Mouse (Mus musculus): ENCODE measurements around the gene Crybg2. TPM values are rescaled to one million over a fixed set of nuclear protein-coding genes. Genes with fewer than 3 reads are reported as not detected.

Crybg2 gene
- polyA plus RNA-seq, 1 experiment from 2014 or later, result 6.0 TPM

DNA sequence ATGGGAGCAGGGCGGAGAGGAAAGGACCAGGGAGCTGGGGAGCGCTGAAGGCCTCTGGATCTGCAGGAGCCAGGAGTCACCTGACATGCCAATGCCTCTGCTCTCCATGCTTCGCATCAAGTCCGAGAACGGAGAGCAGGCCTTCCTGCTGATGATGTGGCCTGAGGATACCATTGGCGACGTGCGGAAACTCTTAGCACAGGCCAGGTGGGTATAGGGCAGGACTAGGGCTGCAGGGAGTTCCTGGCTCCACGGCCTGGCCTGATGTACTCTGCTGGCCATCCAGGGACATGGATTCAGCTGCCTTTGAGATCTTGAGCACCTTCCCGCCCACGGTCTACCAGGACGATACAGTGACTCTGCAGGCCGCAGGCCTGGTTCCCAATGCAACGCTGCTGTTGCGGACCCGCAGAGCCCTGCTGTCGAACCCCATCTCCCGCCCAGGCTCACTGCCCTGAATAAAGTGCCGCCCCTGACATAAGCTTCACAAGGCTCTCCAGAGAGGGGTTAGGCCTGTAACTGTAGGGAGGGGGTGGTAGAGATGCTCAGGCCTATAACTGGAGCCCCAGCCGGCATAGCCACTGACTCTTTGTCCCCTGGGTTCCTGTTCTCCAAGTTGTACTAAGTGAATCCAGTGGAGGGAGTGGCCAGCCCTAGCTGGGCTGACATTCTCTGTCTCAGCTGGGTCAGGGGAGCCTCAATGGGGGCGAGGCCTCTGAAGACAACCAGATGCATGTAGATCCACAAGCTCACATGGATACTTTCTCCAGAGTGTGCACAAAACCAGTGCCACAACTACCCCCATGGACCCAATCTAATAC, 65.9 kb downstream of the Crybg2 start:
- H3K27ac ChIP-seq (ENCODE audit: low read depth, low read length), result no peak overlapping the region
- no peak overlapping the region for H3K4me2 ChIP-seq (replicated peaks; ENCODE audit: low read depth, low read length)

DNA sequence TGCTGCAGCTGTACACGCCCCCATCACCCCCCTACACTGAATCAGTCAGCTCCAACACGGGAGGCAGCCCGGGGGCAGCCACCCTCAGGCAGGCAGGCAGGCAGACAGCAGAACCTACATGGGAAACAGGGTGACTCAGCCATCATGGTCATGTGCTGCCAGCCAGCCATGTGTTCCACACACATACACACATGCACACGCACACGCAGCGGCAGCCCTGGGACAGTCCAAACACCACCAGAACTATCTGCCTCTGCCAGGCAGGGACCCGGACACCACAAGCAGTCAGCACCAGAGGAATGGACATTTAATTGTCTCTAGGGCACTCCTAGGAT, 66.5 kb downstream of the Crybg2 start:
- H3K4me3 ChIP-seq (ENCODE audit: low read length), result peak overlapping the region; percentile 80; the same call in 1 of the 2 replicates
- peaks cover 20% of the 10 kb centered on the region for H3K4me1 ChIP-seq (ENCODE audit: control insufficient read depth, insufficient read depth, low read length)
- no peaks in the 10 kb centered on the region for H3K27me3 ChIP-seq (ENCODE audit: control insufficient read depth, insufficient read depth, low read length)
- no peak overlapping the region for H3K27ac ChIP-seq (ENCODE audit: low read depth, low read length)
- H3K4me2 ChIP-seq (replicated peaks; ENCODE audit: low read depth, low read length), result peak overlapping the region; percentile 77; the same call in 1 of the 2 replicates
- peaks cover 10% of the 10 kb centered on the region; the same call in 1 of the 2 replicates for H3K36me3 ChIP-seq (ENCODE audit: control insufficient read depth, insufficient read depth, low read length)
- WGBS, result 83% methylated on average over 7 of the region's 7 CpGs
- no peak overlapping the region for H3K9ac ChIP-seq (ENCODE audit: low read depth, low read length)
- ATAC-seq (ENCODE audit: low FRiP score, low TSS enrichment), result no peak
- H3K9me3 ChIP-seq (ENCODE audit: control insufficient read depth, low read length), result no peaks in the 10 kb centered on the region

More for the DNA sequence above, 65.9 kb downstream of the Crybg2 start:
- Histone ChIP-seq H3K9me3 (ENCODE audit: control insufficient read depth, low read length) (no peaks in the 10 kb centered on the region), H3K36me3 (ENCODE audit: control insufficient read depth, insufficient read depth, low read length) (peaks cover 10% of the 10 kb centered on the region; the same call in 1 of the 2 replicates), H3K27me3 (ENCODE audit: control insufficient read depth, insufficient read depth, low read length) (no peaks in the 10 kb centered on the region), H3K9ac (ENCODE audit: low read depth, low read length) (no peak overlapping the region), H3K4me3 (ENCODE audit: low read length) (no peak overlapping the region), H3K4me1 (ENCODE audit: control insufficient read depth, insufficient read depth, low read length) (peaks cover 20% of the 10 kb centered on the region)
- 88% methylated on average over 21 of the region's 21 CpGs for WGBS
- no peak for ATAC-seq (ENCODE audit: low FRiP score, low TSS enrichment)

DNA sequence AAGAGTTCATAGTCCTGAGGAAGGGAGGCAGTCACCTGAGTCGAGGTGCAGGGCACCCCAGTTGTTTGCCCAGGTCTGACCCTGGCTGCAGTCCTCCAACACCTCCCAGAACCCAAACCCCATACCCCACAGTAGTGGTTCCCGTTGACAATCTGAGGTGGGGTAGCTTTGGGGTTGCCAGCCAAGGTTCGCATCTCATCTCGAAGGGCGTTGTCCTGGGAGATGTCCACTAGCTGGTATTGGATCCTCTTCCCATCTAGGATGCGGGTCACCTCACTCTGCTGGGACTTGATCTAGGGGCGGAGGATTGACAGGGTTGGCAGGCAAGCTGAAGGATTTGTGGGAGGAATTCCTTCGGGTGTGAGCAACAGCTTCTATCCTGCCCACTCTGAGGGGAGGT, 67.2 kb downstream of the Crybg2 start:
- WGBS, result 49% methylated on average over 8 of the region's 8 CpGs
- Histone ChIP-seq H3K4me2 (replicated peaks; ENCODE audit: low read depth, low read length) (peak overlapping the region; percentile 77), H3K9ac (ENCODE audit: low read depth, low read length) (peak overlapping the region; percentile 77), H3K9me3 (ENCODE audit: control insufficient read depth, low read length) (no peaks in the 10 kb centered on the region), H3K27ac (ENCODE audit: low read depth, low read length) (peak overlapping the region; percentile 79; the same call in 1 of the 2 replicates), H3K4me3 (ENCODE audit: low read length) (peak overlapping the region; percentile 80), H3K27me3 (ENCODE audit: control insufficient read depth, insufficient read depth, low read length) (no peaks in the 10 kb centered on the region), H3K4me1 (ENCODE audit: control insufficient read depth, insufficient read depth, low read length) (peaks cover 16% of the 10 kb centered on the region), H3K36me3 (ENCODE audit: control insufficient read depth, insufficient read depth, low read length) (peaks cover 12% of the 10 kb centered on the region; the same call in 1 of the 2 replicates)
- no peak for ATAC-seq (ENCODE audit: low FRiP score, low TSS enrichment)

DNA sequence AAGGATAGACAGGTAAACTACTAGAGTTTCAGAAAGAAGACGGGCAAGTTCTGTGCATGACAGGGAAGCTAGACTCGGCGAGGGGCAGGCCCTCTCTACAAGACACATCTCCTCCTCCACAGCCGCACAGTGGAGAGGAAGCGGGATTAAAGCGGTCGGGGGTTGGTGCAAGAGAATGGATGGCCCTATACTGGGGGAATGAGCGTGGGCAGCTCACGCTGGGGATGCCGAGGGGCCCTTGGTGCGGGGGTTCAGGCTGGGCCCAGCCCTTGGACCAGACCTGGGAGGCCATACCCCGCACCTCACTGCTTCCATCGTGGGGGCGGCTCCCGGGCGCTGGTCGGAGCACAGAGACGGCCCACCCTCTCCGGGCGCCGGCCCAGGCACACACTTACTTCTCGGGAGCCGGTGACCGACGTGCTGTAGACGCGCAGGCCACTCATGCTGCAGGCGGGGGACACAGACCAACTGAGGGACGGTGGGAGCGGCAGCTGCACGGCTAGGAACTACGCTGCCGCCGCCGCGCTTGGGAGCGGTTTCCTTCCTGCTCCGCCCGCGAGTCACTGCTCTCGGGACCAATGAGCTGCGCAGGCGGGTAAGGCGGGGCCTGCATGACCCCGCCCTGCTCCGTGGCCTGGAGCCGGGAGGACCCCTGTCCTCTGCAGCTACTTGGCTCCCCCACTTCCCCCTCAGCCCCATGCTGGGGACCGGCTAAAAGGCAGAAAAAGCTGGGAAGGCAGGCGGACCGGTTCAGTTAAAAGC, 67.8 kb downstream of the Crybg2 start, which contains the start of gene Sh3bgrl3:
Gene Sh3bgrl3, minus strand, starts transcription at position 569 of the 762 bp plus-strand sequence.
- H3K9me3 ChIP-seq (ENCODE audit: control insufficient read depth, low read length), result no peaks in the 10 kb centered on the region
- whole genome bisulfite sequencing, result under 1% methylated on average over 46 of the region's 50 CpGs
- H3K27me3 ChIP-seq (ENCODE audit: control insufficient read depth, insufficient read depth, low read length), result no peaks in the 10 kb centered on the region
- H3K27ac ChIP-seq (ENCODE audit: low read depth, low read length), result peak within 1 kb of the TSS; percentile 89
- H3K4me1 ChIP-seq (ENCODE audit: control insufficient read depth, insufficient read depth, low read length), result peaks cover 16% of the 10 kb centered on the region
- peak within 1 kb of the TSS; percentile 77 for H3K9ac ChIP-seq (ENCODE audit: low read depth, low read length)
- H3K36me3 ChIP-seq (ENCODE audit: control insufficient read depth, insufficient read depth, low read length), result peaks cover 12% of the 10 kb centered on the region; the same call in 1 of the 2 replicates
- H3K4me2 ChIP-seq (replicated peaks; ENCODE audit: low read depth, low read length), result peak within 1 kb of the TSS; percentile 77
- peak within 1 kb of the TSS; percentile 80 for H3K4me3 ChIP-seq (ENCODE audit: low read length)
- ATAC-seq (ENCODE audit: low FRiP score, low TSS enrichment), result peak; percentile 93

DNA sequence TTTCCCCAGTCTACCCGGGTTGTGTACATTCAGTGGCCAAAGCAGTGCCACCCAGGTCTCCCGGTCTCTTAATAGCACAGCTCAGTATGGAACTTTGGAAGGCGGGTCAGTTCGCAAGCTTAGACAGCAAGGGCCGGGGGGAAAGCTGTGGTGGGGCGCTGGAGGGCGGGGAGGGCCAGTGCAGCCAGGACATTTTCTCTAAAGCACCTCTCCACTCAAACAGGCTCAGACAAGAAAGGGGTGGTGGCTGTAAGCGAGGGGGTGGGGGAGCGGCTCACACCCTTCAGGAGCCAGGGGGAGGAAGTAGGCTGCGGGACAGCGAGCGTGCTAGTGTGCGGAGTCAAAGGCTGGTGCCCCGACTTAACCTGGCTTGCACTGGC, 68.4 kb downstream of the Crybg2 start:
- no peaks in the 10 kb centered on the region for H3K27me3 ChIP-seq (ENCODE audit: control insufficient read depth, insufficient read depth, low read length)
- 4% methylated on average over 14 of the region's 14 CpGs for WGBS
- H3K4me1 ChIP-seq (ENCODE audit: control insufficient read depth, insufficient read depth, low read length), result peaks cover 16% of the 10 kb centered on the region
- H3K4me3 ChIP-seq (ENCODE audit: low read length), result peak overlapping the region; percentile 80
- peak; percentile 65 for ATAC-seq (ENCODE audit: low FRiP score, low TSS enrichment)
- H3K36me3 ChIP-seq (ENCODE audit: control insufficient read depth, insufficient read depth, low read length), result peaks cover 12% of the 10 kb centered on the region; the same call in 1 of the 2 replicates
- H3K9me3 ChIP-seq (ENCODE audit: control insufficient read depth, low read length), result no peaks in the 10 kb centered on the region
- H3K27ac ChIP-seq (ENCODE audit: low read depth, low read length), result peak overlapping the region; percentile 89
- H3K9ac ChIP-seq (ENCODE audit: low read depth, low read length), result peak overlapping the region; percentile 77
- H3K4me2 ChIP-seq (replicated peaks; ENCODE audit: low read depth, low read length), result peak overlapping the region; percentile 77

DNA sequence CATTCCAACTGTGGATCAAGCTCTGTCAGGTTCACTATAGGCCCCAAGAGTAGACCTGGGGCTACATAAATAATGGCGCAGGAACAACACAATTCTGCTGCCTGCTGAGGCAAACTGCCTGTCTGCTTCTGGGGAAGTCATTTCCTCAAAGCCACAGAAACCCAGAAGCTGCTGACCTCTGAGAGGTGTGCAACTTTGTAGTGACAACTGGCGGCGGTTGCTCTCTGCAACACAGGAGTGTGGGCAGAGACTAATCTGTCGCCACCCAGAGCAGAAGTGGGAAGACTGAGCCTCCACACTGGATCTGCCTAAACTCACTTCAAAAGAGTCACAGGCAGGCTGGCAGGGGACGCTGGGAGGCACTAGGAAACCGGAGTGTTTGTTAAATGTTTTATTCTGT, 68.9 kb downstream of the Crybg2 start:
- ATAC-seq (ENCODE audit: low FRiP score, low TSS enrichment), result no peak
- Histone ChIP-seq H3K4me3 (ENCODE audit: low read length) (peak overlapping the region; percentile 80), H3K9me3 (ENCODE audit: control insufficient read depth, low read length) (no peaks in the 10 kb centered on the region), H3K36me3 (ENCODE audit: control insufficient read depth, insufficient read depth, low read length) (peaks cover 12% of the 10 kb centered on the region; the same call in 1 of the 2 replicates), H3K4me1 (ENCODE audit: control insufficient read depth, insufficient read depth, low read length) (peaks cover 16% of the 10 kb centered on the region), H3K27me3 (ENCODE audit: control insufficient read depth, insufficient read depth, low read length) (no peaks in the 10 kb centered on the region), H3K4me2 (replicated peaks; ENCODE audit: low read depth, low read length) (peak overlapping the region; percentile 77; the same call in 1 of the 2 replicates), H3K27ac (ENCODE audit: low read depth, low read length) (peak overlapping the region; percentile 89; the same call in 1 of the 2 replicates), H3K9ac (ENCODE audit: low read depth, low read length) (peak overlapping the region; percentile 77; the same call in 1 of the 2 replicates)
- WGBS, result 43% methylated on average over 6 of the region's 6 CpGs

DNA sequence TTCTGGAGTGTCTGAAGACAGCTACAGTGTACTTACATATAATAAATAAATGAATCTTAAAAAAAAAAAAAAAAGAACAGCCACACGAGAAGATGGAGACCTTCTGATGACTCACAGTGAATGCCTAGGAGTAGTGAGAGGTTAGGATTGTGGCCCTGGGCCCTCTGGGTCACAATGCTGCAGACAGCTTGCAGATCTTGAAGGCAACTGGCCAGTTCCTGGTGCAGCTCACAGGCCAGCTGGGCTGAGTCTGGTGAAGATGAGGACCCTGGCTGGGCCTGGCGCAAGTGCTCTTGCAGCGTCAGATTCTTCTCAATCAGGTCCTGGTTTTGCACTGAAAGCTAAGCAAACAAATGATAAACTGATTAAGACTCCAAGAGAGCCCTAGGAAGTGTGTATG, 71.5 kb downstream of the Crybg2 start:
- H3K4me2 ChIP-seq (replicated peaks; ENCODE audit: low read depth, low read length), result no peak overlapping the region
- H3K9me3 ChIP-seq (ENCODE audit: control insufficient read depth, low read length), result no peaks in the 10 kb centered on the region
- H3K27me3 ChIP-seq (ENCODE audit: control insufficient read depth, insufficient read depth, low read length), result no peaks in the 10 kb centered on the region
- ATAC-seq (ENCODE audit: low FRiP score, low TSS enrichment), result no peak
- H3K27ac ChIP-seq (ENCODE audit: low read depth, low read length), result no peak overlapping the region
- WGBS, result 88% methylated on average over 3 of the region's 3 CpGs
- no peak overlapping the region for H3K4me3 ChIP-seq (ENCODE audit: low read length)
- H3K4me1 ChIP-seq (ENCODE audit: control insufficient read depth, insufficient read depth, low read length), result peaks cover 17% of the 10 kb centered on the region
- H3K36me3 ChIP-seq (ENCODE audit: control insufficient read depth, insufficient read depth, low read length), result peaks cover 8% of the 10 kb centered on the region; the same call in 1 of the 2 replicates
- no peak overlapping the region for H3K9ac ChIP-seq (ENCODE audit: low read depth, low read length)

DNA sequence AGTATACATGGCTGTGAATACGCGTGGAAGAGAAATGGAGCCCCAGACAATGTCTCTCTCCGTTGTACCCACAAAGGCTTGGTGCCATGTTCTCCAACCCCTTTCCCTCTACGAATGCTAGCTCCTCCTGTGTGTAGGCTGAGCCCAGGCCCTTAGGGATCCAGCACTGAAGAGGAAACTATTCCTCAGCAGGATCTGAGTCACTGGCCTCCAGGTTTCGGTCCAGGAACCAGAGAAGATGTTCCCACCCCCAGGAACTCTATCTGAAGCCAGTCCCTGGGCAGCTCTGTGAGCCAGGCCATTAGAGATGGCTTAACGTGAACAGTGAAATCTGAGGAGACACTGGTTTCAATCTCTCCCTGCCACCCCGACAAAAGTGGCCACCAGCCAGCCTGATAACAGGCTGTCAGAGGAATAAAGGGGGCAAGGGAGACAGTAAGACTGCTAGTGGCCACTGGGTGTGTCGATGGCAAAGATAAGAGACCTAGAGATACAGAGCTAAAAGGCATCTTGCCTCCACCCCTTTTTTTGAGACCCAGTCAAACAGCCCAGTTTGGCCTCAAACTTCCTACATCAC, 72.0 kb downstream of the Crybg2 start:
- no peak overlapping the region for H3K27ac ChIP-seq (ENCODE audit: low read depth, low read length)
- WGBS, result 74% methylated on average over 8 of the region's 8 CpGs
- H3K9me3 ChIP-seq (ENCODE audit: control insufficient read depth, low read length), result no peaks in the 10 kb centered on the region
- no peak overlapping the region for H3K4me2 ChIP-seq (replicated peaks; ENCODE audit: low read depth, low read length)
- H3K27me3 ChIP-seq (ENCODE audit: control insufficient read depth, insufficient read depth, low read length), result no peaks in the 10 kb centered on the region
- H3K4me1 ChIP-seq (ENCODE audit: control insufficient read depth, insufficient read depth, low read length), result peaks cover 13% of the 10 kb centered on the region
- peaks cover 8% of the 10 kb centered on the region; the same call in 1 of the 2 replicates for H3K36me3 ChIP-seq (ENCODE audit: control insufficient read depth, insufficient read depth, low read length)
- no peak for ATAC-seq (ENCODE audit: low FRiP score, low TSS enrichment)
- no peak overlapping the region for H3K4me3 ChIP-seq (ENCODE audit: low read length)
- H3K9ac ChIP-seq (ENCODE audit: low read depth, low read length), result no peak overlapping the region

All from kidney, embryonic 14.5 days (tissue).